Mouse (Mus musculus): ENCODE results near the gene Gm14435. TPM values are rescaled to one million over a fixed set of nuclear protein-coding genes. Genes with fewer than 3 reads are reported as not detected.
"Not testable (repeated sequence)": the region's sequence is repeated elsewhere in the genome, so short reads cannot be mapped to it uniquely, and the experiment has no call there.

The Gm14435 gene
- 8.0 and 13.0 TPM in 2 replicates for polyA plus RNA-seq (2011; ENCODE audit: insufficient read depth, insufficient read length, low read depth, missing spikeins)

DNA sequence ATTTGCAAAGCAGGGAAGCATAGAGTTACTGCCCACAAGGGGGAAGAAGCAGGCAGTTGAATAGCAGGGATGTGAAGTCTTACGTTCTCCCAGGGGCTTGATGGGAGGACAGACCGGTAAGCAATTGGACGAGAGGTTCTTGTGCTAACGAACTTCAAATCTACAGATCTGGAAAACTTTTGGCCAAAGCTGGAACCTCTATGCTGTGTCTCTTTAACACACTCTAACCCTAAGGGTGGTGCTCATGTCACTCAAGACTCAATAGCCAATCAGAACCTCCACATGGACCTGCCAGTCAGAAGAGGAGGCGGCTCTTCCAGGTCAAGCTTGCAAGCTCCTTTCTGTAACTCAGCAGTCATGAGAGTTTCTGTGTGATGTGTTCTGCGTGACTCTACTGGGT lies at the start of gene Gm14435:
TSS of gene Gm14435 (plus strand) at position 301 of the 400 bp plus-strand sequence.
- H3K4me1 ChIP-seq (ENCODE audit: control insufficient read depth, insufficient read depth, low read length); H3K4me3 ChIP-seq (ENCODE audit: low read depth, low read length); H3K9me3 ChIP-seq (replicated peaks; ENCODE audit: control insufficient read depth, insufficient read depth, low read length, poor library complexity, severe bottlenecking); H3K27ac ChIP-seq (ENCODE audit: insufficient read depth, low read length); H3K36me3 ChIP-seq (ENCODE audit: control insufficient read depth, insufficient read depth, low read length, poor library complexity, severe bottlenecking); H3K9ac ChIP-seq (ENCODE audit: low read depth, poor library complexity, severe bottlenecking); H3K27me3 ChIP-seq (ENCODE audit: control insufficient read depth, insufficient read depth, low read length, poor library complexity, severe bottlenecking): not testable (repeated sequence)

Other genes starting within 250 kb of the Gm14435 start
- gene 2210418O10Rik, start 197.0 kb upstream of the Gm14435 start, polyA plus RNA-seq (2011; ENCODE audit: insufficient read depth, insufficient read length, low read depth, missing spikeins): 10.6 TPM in 1 of 2 replicates, not detected in the other
- gene Gm11009, start 104.1 kb upstream of the Gm14435 start, polyA plus RNA-seq (2011; ENCODE audit: insufficient read depth, insufficient read length, low read depth, missing spikeins): not detected in 2 replicates
- 10.9 TPM in 1 of 2 replicates, not detected in the other for gene Gm14434, start 63.2 kb downstream of the Gm14435 start, polyA plus RNA-seq (2011; ENCODE audit: insufficient read depth, insufficient read length, low read depth, missing spikeins)
- not detected in 2 replicates for gene Zfp967, start 97.5 kb downstream of the Gm14435 start, polyA plus RNA-seq (2011; ENCODE audit: insufficient read depth, insufficient read length, low read depth, missing spikeins)
- gene Gm14308, start 212.8 kb downstream of the Gm14435 start, polyA plus RNA-seq (2011; ENCODE audit: insufficient read depth, insufficient read length, low read depth, missing spikeins): 5.4 TPM in 1 of 2 replicates, not detected in the other
- gene Zfp973, start 246.9 kb downstream of the Gm14435 start, polyA plus RNA-seq (2011; ENCODE audit: insufficient read depth, insufficient read length, low read depth, missing spikeins): 11.8 and 12.3 TPM in 2 replicates

Measured in ES-Bruce4 (cell line).